Mouse (Mus musculus): ENCODE data around the gene Gm5662. TPM values are rescaled to one million over a fixed set of nuclear protein-coding genes. Genes with fewer than 3 reads are reported as not detected.

The Gm5662 gene
- polyA plus RNA-seq, 1 experiment: not detected

Other genes with a start within 250 kb of the Gm5662 start
- not detected in 2 replicates for gene Gm2056, start 247.5 kb downstream of the Gm5662 start, polyA plus RNA-seq (2011; ENCODE audit: insufficient read depth, insufficient read length, low replicate concordance, missing spikeins)
- not detected in 2 replicates for gene Gm16368, start 190.8 kb downstream of the Gm5662 start, polyA plus RNA-seq (2011; ENCODE audit: insufficient read depth, insufficient read length, low replicate concordance, missing spikeins)
- gene Gm10436, start 92.4 kb downstream of the Gm5662 start, polyA plus RNA-seq (2011; ENCODE audit: insufficient read depth, insufficient read length, low replicate concordance, missing spikeins): not detected in 2 replicates
- not detected in 2 replicates for gene Gm8332, start 24.4 kb downstream of the Gm5662 start, polyA plus RNA-seq (2011; ENCODE audit: insufficient read depth, insufficient read length, low replicate concordance, missing spikeins)
- gene Gm5039, start 49.5 kb upstream of the Gm5662 start, polyA plus RNA-seq (2011; ENCODE audit: insufficient read depth, insufficient read length, low replicate concordance, missing spikeins): not detected in 2 replicates
- 3.0 and 5.9 TPM in 2 replicates for gene Adck1, start 86.1 kb upstream of the Gm5662 start, polyA plus RNA-seq (2011; ENCODE audit: insufficient read depth, insufficient read length, low replicate concordance, missing spikeins)

Data from bone marrow, adult 2 months (tissue).